Mouse (Mus musculus) CH12F3 (cell line): Measurements from ENCODE around the gene Trim41.

Source experiments
- in situ Hi-C: fragments of 300-500 bp; cut with MboI; formaldehyde crosslinking; loops from 2 replicates; pipeline ENCODE4 v1.14.3; 2020; ENCODE audit warnings: low sequenced_read_pairs

Trim41 gene

DNA sequence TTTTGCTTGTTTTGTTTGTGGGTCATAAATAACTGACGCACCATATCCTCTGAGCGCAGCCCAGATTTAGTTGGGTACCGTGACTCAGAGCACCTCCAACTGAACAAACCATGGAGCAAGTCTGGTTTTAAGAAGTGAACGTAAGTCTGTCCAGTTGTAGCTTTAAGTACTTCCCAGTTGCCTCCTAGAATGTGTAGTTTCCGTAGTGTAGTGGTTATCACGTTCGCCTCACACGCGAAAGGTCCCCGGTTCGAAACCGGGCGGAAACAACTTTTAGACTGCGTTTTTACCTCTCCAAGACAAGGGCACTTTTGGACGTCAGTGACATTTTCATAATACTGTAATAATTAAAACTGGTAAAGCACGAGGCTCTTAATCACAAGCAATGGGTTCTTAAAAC lies 1.2 kb upstream of the Trim41 start:
- in situ Hi-C loops = no loop called here

DNA sequence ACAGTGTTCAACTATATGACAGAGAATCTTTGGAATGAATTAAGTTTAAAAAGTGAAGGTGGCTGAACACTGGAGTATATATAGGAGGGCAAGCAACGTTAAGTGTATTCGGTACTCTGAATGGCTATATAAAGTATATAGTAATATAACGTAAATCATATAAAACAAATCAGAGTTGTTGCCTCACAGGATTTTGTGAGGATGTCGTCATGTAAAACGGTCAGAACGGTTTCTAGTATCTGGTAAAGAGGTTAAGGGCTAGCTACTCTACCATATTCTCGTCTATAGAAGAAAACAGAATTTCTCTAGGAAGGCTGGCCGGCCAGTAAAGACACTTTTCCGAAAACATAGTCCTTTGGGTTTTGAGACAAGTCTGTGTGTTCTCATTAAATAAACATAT lies 641 bp upstream of the Trim41 start:
- in situ Hi-C loops = no loop called here

DNA sequence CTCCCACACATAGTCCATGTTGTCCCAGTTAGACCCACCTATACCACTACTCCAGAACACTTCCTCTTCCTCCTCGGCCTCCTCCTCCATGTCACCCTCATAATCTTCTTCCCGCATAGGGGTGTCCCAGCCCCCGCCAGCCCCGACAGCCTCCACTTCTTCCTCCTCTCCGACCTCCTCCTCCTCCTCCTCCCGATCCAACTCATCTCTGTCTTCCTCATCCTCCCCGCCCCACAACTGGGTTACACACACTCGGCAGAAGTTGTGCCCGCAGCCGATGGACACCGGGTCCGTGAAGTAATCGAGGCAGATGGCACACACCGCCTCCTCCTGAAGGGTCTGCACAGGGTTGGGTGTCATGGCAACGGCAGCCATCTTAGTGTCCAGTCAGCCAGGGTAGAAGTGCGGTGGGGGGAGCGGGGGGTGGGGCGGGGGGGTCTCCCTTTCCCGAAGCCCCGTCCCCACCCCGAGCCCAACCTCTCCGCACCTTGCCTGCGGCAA lies 822 bp downstream of the Trim41 start:
- in situ Hi-C loops = no loop called here

DNA sequence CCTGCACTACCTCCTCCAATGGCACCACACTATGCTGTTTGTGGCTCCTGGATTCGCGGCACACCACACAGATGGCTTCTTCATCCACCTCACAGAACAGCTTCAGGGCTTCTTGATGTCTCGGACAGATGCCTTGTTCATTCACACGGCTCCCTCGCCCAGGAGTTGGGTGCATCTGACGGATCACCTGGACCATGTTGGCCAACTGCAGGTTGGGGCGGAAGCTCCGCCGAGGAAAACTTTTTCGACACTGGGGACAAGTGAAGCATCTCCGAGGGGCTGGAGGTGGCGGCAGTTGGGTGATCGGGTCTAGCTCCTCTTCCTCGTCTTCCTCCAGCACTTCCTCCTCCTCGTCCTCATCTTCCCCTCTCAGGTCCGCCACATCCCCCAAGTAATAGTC lies 1.3 kb downstream of the Trim41 start:
- in situ Hi-C loops = no loop called here

DNA sequence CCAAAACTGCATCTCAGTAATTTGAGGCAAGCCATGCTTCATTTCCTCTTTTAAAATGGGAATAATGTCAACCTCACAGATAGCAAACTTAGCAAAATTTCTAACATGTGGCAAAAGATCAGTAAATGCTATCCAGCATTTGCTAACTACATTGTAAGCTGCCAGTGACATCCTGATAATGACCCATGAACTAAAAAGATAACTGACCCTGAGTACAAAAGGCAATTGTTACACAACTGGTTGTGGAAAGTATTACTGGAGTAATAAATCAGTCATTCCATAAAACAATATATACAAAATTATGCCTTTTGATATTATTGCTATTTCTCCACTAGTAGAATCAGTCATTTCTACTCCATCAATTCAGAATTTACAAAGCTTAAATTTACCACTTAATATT lies 3.4 kb downstream of the Trim41 start:
- in situ Hi-C loops = no loop called here

DNA sequence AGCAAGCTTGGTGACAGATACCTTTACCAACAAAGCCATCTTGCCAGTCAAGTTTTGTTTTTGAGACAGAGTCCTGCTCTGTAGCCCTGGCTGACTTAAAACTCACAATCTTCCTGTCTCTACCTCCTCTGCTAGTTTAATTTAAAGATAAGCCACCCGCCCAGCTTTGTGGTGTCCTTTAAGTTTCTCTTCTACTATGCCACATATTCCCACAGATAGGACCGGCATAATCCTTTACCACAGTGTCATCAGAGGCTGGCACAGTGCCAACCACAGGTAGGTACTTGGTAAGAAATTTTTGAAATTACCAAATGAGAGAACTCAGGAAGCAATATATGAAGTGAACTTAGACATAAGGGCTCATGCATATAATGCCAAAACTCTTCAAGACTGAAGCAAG lies 7.0 kb downstream of the Trim41 start:
- in situ Hi-C loops = no loop called here

DNA sequence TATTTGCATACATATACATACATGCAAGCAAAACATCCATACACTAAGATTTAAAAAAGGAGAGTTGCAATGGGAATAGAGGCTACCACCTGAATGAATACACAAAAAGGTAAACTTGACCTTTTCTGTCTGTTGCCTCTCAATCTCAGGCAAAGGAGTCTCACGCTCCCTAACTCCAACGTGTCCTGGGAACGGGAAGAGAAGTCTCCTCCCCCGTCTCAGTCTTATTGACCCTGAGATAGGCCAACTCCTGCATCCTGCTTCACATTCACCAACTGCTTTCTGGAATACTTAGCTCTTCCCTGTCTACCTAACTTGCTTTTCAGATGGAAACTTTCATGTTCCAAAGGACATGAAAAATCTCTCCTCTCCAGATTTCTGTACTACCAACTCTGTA lies 7.7 kb downstream of the Trim41 start:
- in situ Hi-C loops = no loop called here

DNA sequence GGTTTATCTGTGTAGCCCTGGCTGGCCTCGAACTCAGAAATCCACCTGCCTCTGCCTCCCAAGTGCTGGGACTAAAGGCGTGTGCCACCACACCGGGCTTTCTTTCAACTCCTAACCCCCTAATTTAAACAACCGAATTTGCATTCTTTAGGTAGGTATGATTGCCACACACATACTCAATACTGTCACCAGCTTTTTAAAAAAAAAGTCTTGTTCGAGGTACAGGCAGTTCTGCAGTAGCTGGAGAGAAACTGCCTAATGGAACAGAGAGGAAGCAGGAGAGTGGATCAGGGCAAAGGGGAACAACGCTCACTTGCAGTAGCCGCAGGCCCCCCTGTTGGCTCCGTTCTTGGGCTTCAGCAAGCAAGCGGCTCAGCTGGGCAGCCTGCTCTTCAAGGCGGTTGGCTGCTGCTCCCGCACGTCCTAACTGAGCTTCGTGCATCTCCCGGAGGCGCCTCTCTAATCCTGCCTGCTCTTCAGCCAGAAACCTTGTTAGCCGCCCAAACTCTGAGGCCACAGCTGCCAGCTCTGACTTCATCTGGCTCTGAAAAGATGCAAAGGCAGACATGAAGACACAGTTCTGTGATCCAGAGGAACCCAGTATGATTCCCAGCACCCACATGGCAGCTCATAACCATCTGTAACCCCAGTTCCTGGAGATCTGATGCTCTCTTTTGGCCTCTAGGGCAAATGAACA lies 8.3 kb downstream of the Trim41 start:
- in situ Hi-C loops = no loop called here

DNA sequence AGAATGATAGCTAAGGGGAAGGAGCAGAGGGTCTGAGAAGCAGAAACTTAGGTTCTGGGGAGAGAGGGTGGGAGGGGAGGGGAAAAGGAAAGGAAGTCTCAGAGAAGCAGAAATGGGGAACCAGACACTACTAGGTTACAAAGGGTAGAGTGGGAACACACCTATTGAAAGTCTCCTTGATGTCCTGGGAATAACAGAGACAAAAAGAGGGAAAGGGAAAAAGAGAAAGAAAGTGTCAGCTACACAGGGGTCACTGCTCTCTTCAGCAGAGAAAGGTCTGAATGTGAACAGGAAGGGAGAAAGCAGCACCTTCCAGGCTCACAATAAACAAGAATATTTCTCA lies 8.9 kb downstream of the Trim41 start:
- in situ Hi-C loops = no loop called here

DNA sequence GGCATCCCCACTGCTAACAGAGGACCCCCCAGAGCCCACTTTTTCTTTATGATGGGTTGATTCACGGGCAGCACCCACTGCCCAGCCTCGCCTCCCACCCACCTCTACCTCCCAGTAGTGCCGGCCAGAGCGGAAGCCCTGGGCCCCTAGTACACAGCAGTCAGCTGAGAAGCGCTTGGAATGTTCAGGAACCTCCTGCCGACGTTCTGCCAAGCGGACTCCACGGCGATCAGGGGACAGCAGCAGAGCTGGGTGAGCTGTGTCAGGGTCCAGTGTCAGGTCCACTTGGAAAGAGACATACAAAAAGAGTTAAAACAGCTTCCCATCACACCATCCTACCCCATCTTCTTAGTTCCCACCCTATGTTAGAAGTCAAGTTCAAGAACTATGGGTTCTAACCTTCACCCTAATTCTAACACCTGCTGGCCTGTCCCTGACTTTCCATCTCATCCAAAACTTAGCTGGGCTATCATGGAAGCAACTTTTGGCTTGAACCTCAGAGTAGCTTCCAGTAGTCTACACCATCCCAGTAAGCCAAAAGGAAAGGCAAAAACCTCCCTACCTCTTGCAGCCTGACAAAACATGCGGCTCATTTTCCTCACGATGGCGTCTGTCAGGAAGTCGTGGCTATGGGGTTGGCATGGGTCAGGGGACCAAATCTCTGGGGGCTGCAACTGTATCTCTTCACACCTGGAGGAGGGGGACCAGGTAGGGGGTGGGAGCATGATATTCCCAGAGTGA lies 9.4 kb downstream of the Trim41 start:
- in situ Hi-C loops = no loop called here

DNA sequence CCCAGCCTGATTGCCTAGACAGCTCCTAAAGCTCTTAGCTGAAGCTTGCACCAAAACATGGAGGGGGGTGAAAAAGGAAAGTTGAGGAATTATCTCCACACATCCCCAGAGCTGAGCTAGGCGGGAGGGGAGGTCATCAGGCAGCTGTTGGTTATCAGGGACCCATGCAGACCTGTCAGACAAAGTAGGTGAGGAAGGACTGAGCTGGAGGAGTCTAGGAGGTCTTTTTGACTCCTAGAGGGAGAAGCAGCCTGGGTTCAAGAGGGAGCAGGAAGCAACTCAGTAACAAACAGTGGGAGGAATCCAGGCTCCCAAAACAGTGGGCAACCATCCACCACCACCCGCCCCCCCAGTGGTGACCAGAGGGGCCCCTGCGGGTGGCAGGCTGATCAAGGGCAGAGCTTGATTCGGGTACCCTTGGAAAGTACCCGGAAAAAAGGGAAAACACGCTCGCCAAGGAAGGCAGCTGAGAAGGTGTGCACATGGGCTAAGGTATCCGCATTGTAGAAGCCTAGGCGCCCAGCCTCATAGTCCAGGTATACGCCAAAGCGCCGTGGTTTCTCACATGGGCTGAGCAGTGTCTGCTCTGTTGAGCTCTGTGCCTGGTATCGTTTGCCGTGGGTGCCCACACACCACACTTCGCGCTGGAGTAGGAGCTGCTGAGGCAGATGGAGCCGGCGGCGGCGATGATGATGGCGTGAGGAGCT lies 10.1 kb downstream of the Trim41 start:
- in situ Hi-C loops = no loop called here

DNA sequence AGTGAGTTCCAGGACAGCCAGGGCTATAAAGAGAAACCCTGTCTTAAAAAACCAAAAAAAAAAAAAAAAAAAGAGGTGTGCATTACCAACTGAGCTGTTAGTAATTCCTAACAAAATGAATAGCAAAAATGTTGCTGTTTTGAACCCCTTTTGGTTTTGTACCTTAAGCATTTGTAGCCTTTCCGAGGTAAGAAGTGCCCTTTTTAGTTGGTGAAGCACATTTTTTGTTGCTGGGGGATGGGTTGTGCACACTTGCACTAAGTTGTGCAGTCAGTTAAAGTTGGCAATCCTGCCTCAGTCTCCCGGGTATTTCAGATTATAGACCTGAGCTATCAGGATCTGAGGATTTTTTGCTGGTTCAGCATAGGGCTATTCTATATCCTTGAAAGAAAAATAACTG lies 12.2 kb downstream of the Trim41 start:
- in situ Hi-C loops = no loop called here

DNA sequence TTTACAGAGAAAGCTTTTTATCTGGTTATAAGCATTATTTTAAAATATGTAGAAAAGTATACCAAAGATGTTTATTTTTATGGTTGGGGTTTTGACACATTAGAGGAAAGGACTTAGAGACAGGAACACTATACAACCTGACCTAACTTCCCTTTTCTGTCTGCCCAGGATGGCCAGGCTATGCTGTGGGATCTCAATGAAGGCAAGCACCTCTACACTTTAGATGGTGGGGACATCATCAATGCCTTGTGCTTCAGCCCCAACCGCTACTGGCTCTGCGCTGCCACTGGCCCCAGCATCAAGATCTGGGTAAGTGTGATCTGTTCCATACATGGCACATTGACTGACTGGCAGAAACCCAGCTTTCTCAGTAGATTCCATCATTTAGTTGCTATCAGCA lies 13.2 kb downstream of the Trim41 start:
- in situ Hi-C loops = no loop called here

DNA sequence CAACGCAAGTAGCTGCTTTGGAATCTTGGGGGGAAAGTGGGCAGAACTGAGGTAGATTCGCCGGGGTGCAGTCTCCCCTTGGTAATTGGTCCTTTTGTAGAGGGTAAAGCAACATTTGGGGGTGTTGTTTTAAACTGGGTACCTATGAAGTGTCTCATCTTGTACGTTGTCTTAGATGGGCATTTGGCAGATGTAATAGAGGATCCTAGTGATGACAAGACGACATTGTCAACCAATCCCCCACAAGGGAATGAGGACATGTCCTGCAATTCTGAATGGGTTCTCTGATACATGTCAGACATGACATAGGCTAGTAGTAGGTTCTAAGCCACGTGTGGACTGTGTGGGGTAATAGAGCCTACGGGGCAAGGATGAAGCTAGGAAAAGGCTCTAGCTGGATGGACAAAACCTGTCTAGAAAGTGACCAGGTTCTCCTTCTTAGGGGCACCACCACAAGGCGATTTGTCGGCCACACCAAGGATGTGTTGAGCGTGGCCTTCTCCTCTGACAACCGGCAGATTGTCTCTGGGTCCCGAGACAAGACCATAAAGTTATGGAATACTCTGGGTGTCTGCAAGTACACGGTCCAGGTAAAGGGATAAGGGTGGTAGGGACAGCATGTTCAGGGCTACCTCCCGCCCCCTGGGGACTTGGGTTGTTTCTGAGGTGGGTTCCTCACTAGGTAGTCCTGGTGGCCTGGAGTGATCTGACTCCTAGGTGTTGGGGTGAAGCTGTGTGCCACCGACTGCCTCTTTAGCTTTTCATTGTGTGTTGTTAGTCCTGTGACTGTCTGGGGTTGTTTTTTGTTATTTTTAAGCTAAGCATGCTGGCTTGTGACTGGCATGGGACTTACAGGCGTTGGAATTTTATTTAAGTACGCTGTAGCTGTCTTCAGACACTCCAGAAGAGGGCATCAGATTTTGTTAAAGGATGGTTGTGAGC lies 15.1 kb downstream of the Trim41 start:
- in situ Hi-C loops = no loop called here

DNA sequence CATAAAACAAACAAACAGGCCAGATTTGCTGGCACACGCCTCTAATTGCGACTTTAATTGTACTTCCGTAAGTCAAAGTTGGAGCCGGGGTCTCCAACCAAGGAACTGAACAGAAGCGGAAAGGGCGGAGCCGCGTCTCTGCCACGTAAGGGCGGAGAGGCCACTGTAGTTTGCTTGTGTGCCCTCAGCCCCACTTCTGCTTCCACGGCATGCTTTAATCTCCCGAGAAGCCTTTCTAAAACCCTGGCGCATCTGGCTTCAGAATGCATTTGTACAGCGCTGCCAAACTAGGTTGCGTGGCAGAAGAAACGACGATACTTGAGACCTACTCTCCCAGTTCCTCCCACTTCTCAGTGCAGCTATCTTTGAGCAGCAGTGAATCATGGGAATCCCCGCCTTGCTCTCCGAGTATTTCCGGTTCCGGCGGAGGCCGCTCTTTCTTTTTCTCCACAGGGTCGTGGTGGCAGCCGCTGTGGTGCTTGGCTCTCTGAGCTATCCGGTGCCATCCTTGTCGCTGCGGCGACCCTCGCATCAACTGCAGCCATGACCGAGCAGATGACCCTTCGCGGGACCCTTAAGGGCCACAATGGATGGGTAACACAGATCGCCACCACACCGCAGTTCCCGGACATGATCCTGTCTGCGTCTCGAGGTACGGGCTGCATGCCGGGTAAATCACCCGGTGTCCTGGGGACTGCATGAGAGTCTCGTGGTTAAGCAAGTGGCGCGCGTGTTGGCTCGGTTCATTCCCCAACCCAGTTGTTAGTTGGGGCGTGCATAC lies 17.0 kb downstream of the Trim41 start, which contains the start of gene Rack1:
Rack1 (plus strand) TSS at position 412 of the 781 bp plus-strand sequence.
- in situ Hi-C loops = no loop called here

DNA sequence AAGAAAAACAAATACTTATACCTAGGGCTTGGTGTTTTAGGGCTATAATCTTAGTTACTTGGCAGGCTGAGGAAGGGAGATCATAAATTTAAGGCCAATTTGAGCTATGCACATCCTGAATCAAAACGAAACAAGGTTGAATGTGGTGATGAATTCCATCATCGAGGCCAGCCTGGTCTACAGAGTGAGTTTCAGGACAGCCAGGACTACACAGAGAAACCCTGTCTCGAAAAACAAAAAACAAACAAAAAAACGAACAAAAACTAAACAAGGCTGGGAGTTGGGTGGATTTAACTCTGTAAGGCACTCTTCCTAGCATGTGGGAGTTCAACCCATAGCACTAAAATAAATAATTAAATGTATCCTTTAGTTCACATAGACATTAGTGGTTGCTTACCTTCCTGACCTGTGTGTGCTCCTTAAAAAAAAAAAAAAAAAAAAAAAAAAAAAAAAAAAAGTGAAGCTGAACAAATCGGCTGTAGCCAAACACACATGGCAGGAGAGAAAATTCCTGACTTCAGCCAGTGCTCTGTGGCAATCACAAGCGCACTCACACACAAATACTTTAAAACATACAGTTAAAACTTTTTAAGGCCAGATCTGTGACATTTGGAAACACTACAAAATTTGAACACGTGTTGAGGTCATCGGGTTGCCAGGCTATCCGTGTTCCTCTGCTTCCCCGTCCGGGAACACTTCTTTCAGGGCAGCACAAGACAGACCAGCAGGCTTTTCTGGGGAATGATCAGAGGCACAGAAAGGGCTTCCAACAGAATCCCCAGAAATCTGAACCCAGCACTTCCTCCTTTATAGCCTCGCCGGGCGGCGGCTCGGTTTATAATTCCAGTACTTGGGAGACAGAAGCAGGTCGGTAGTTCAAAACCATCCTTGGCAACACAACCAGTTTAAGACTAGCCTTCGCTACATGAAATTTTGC lies 17.9 kb downstream of the Trim41 start:
- in situ Hi-C loops = no loop called here

DNA sequence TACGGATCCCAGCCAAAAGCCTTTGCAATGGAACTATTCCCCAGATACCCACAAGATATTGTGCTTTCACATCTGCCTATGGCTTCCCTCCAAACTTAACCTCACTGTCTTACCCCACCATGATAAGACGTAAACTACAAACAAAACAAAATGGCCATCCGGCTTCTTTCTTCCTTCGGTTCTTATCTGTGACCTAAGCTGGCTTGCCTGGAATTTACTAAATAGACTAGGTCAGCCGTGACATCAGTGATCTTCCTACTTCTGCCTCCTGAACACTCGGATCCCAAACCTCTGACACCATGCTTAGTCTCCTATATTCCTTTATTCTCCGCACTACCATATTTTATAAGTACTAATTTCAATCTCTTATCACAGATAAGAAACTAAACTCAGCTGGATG lies 18.8 kb downstream of the Trim41 start:
- in situ Hi-C loops = no loop called here

DNA sequence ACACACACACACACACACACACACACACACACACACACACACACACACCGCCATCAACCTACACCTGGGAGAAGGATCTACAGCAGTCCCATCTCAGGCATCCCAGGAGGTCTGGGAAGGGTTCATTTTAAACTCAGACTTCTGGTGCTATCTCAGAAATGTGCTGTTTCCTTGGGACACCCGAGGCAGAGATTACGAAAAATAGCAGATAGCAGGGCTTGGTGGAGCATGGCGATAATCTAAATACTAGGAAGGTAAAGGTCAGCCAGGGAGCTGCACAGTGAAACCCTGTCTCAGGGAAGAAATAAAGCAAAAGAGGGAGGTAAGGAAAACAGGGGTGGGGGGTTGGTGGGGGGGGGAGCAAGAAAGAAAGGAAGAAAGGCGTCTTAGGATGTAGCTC lies 19.9 kb downstream of the Trim41 start:
- in situ Hi-C loops = no loop called here

DNA sequence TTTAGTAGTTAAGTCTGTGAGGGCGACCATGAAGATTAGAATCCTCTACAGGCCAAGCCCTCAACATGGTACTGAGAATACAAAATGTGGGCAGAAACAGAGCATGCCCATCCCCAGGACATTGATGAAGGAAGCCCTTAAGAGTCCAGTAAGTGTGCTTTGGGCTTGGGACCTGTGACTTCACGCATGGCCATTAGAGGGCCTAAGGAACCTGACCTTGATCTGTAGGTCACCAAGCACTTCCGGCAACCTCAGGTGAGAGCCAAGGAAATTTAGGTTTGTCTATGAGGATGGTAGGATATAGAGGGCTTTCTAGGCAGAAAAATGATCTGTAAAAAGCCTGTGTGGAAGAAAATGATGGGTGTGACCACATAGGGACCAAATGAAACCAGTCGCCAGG lies 20.9 kb downstream of the Trim41 start:
- in situ Hi-C loops = no loop called here
